ENCODE assay signal across 8 mouse cellular contexts in the genomic region with DNA sequence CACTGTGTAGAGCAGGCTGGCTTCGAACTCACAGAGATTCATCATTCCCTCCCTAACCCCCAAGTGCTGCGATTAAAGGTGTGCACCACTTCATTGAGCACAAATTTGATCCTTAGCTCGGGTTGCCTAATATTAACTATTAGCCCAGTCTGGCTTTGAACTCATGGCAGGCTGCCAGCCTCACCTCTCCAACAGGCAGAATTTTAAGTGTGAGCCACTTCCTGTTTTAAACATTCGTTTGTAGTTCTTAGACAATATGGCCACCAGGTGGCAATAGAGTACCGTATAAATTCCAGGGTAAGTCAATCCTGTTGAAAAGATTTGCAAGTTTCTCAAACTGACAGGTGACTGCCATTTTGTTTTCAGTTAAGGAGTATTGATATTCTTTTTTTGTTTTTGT. TPM values are rescaled to one million over a fixed set of nuclear protein-coding genes. Genes with fewer than 3 reads are reported as not detected.
A peak's percentile ranks its signal among the peaks of the same experiment; 100 is the strongest.
DNase-seq lines count a peak whose midpoint lies in the region; ATAC-seq lines count a peak whose summit lies in the region.

No protein-coding gene starts in this region.

- H3K9me3 ChIP-seq in kidney, embryonic 16.5 days (ENCODE audit: low read length): no peaks in the 10 kb centered on the region
- H3K9me3 ChIP-seq in liver, embryonic 11.5 days (ENCODE audit: control insufficient read depth, low read length): no peaks in the 10 kb centered on the region

- peak; percentile 92 for DNase-seq in A20 (ENCODE audit: low read depth, low spot score)
- peak; percentile 50 for DNase-seq in WW6 (ENCODE audit: low read depth, low spot score)
- DNase-seq in cerebellum, postnatal 25 days: peak; percentile 52 to 77
- peak; percentile 26 for DNase-seq in gastrocnemius, postnatal 25 days
- peak; percentile 28 for DNase-seq in liver, embryonic 11.5 days (ENCODE audit: low spot score)
- peak; percentile 80 for DNase-seq in ovary, postnatal 14 days (ENCODE audit: low spot score)
- DNase-seq in thymus, postnatal 14 days: peak; percentile 89

- no peak overlapping the region for H3K9ac ChIP-seq in kidney, embryonic 16.5 days (replicated peaks; ENCODE audit: low read length)
- H3K9ac ChIP-seq in liver, embryonic 11.5 days (ENCODE audit: low read depth, low read length): no peak overlapping the region

- H3K27me3 ChIP-seq in kidney, embryonic 16.5 days (ENCODE audit: insufficient read depth, low read length): no peaks in the 10 kb centered on the region
- H3K27me3 ChIP-seq in liver, embryonic 11.5 days (replicated peaks; ENCODE audit: control insufficient read depth, insufficient read depth, low read length): no peaks in the 10 kb centered on the region

- H3K36me3 ChIP-seq in kidney, embryonic 16.5 days (ENCODE audit: insufficient read depth, low read length): peaks cover 2% of the 10 kb centered on the region; the same call in 1 of the 2 replicates
- peaks cover 3% of the 10 kb centered on the region; the same call in 1 of the 2 replicates for H3K36me3 ChIP-seq in liver, embryonic 11.5 days (ENCODE audit: control insufficient read depth, insufficient read depth, low read length)

- H3K4me2 ChIP-seq in kidney, embryonic 16.5 days (replicated peaks; ENCODE audit: low read depth, low read length): no peak overlapping the region
- no peak overlapping the region for H3K4me2 ChIP-seq in liver, embryonic 11.5 days

- no peaks in the 10 kb centered on the region for H3K4me1 ChIP-seq in kidney, embryonic 16.5 days (ENCODE audit: insufficient read depth, low read length)
- no peaks in the 10 kb centered on the region for H3K4me1 ChIP-seq in liver, embryonic 11.5 days (replicated peaks; ENCODE audit: control insufficient read depth, insufficient read depth, low read length)

- ATAC-seq in kidney, embryonic 16.5 days (ENCODE audit: low FRiP score, low TSS enrichment): 0 out of 2 replicates have a peak, but pooled peaks have one; percentile 23
- ATAC-seq in liver, embryonic 11.5 days (replicated peaks; ENCODE audit: low FRiP score): peak; percentile 36; the same call in 1 of the 2 replicates

- no peak overlapping the region for H3K27ac ChIP-seq in kidney, embryonic 16.5 days (ENCODE audit: low read length)
- H3K27ac ChIP-seq in liver, embryonic 11.5 days (ENCODE audit: low read depth, low read length): no peak overlapping the region

- H3K4me3 ChIP-seq in kidney, embryonic 16.5 days (ENCODE audit: low read length): no peak overlapping the region
- no peak overlapping the region for H3K4me3 ChIP-seq in liver, embryonic 11.5 days (ENCODE audit: low read depth, low read length)

- WGBS in kidney, embryonic 16.5 days: 40% methylated on average over 5 of the region's 5 CpGs
- 35% methylated on average over 5 of the region's 5 CpGs for WGBS in liver, embryonic 11.5 days

RNA-seq across cellular contexts. Expression of a gene that starts 12.4 kb away (rescaled TPM):
- 10 to 100 TPM; 10.1 to 10.3 TPM for total RNA-seq in gastrocnemius, postnatal 25 days (2021)
- polyA plus RNA-seq in kidney, embryonic 16.5 days (2015; fragmentation: Nextera tagmentation; extraction: Ambion mirVana): 14.8 and 15.6 TPM in 2 replicates
- polyA plus RNA-seq in liver, embryonic 11.5 days (2014; fragmentation: Nextera tagmentation; extraction: Ambion mirVana): 18.9 and 21.7 TPM in 2 replicates

RNA-seq across cellular contexts. Expression of a gene that starts 15.8 kb away (rescaled TPM):
- 1 to 10 TPM; 8.7 to 8.9 TPM for total RNA-seq in gastrocnemius, postnatal 25 days (2021)
- polyA plus RNA-seq in kidney, embryonic 16.5 days (2015; fragmentation: Nextera tagmentation; extraction: Ambion mirVana): 15.5 and 15.6 TPM in 2 replicates
- 19.0 and 24.8 TPM in 2 replicates for polyA plus RNA-seq in liver, embryonic 11.5 days (2014; fragmentation: Nextera tagmentation; extraction: Ambion mirVana)

Comparison
In these comparisons a context has a peak if more than half of its experiments do, and no peak if none do; other contexts are left out.
1. DNase-seq: peak in every context shown above with its lines; median percentile 92 in A20; 89 in thymus, postnatal 14 days; 80 in ovary, postnatal 14 days; 64 in cerebellum, postnatal 25 days; 50 in WW6; 28 in liver, embryonic 11.5 days; 26 in gastrocnemius, postnatal 25 days.